Mouse (Mus musculus) thymus, adult 2 months (tissue): ENCODE results near the gene Cenpu. TPM values are rescaled to one million over a fixed set of nuclear protein-coding genes. Genes with fewer than 3 reads are reported as not detected.

Source experiments
- DNase-seq: peaks from one replicate; pipeline ENCODE4 v3.0.0; 2021
- H3K27ac ChIP-seq: fragments of 200-500 bp; 2 replicates; pipeline ENCODE4 v1.5.1; 2012; ENCODE audit warnings: low read length, control low read depth; ENCODE audit not compliant: control insufficient read depth, insufficient read depth
- H3K27me3 ChIP-seq: fragments of 200-500 bp; 2 replicates; pipeline ENCODE4 v1.6.1; 2012; ENCODE audit warnings: mild to moderate bottlenecking, low read length, moderate library complexity, mixed read lengths; ENCODE audit not compliant: control insufficient read depth, insufficient read depth
- H3K36me3 ChIP-seq: fragments of 200-500 bp; 2 replicates; pipeline ENCODE4 v1.6.1; 2012; ENCODE audit warnings: mild to moderate bottlenecking, low read length, moderate library complexity; ENCODE audit not compliant: control insufficient read depth, insufficient read depth
- H3K4me1 ChIP-seq: fragments of 200-500 bp; replicated peaks from 2 replicates; pipeline ENCODE4 v1.6.1; 2012; ENCODE audit warnings: low read length; ENCODE audit not compliant: control insufficient read depth, insufficient read depth
- H3K4me3 ChIP-seq: fragments of 200-500 bp; 2 replicates; pipeline ENCODE4 v1.5.1; 2012; ENCODE audit warnings: mild to moderate bottlenecking, low read length, control low read depth, moderate library complexity; ENCODE audit not compliant: control insufficient read depth, insufficient read depth
- CTCF ChIP-seq: fragments of 200-500 bp; IDR thresholded peaks from 2 replicates; pipeline ENCODE4 v1.5.1; 2012; ENCODE audit warnings: mild to moderate bottlenecking, control low read depth, low read length, moderate library complexity, borderline replicate concordance; ENCODE audit not compliant: control insufficient read depth, poor library complexity, insufficient read depth; ENCODE audit errors: extremely low read depth
- POLR2A ChIP-seq: fragments of 200-500 bp; IDR thresholded peaks from 2 replicates; pipeline ENCODE4 v1.6.1; 2012; ENCODE audit warnings: mild to moderate bottlenecking, low read length, control low read depth, moderate library complexity; ENCODE audit not compliant: control insufficient read depth, poor library complexity, insufficient read depth; ENCODE audit errors: extremely low read depth
- WGBS: fragments of 180-500 bp; shearing (Covaris S2); methylation state at CpG from one replicate; pipeline ENCODE4 v1.1.7; 2018; 5-methylcytosine and 5-hydroxymethylcytosine counted together
- polyA plus RNA-seq: library from polyadenylated mRNA; depleted of rRNA; stranded (reverse); fragments of >200 nt; gene quantifications from 2 replicates; pipeline ENCODE4 v1.2.3, GENCODE M21; 2012; rRNA removed

Cenpu gene
- polyA plus RNA-seq, 1 experiment, result 4.6 TPM

DNA sequence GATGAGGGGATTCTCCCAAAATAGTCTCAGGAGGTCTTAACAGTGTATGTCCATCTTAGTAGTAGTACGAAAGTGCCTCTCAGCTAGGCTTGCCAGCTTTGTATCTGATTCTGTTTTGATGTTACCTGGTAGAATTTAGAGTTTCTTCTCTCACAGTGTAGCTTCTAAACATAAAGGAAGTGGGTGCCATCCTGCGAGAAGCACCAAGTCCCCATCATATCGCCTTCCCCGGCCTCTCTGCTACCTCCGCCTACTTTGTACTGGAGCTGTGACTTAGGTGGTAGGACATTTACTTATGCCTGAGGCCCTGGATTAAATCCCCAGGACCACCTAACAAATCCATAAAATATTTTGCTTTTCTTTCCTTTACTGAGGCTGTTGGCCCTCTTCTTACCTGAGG, 74.8 kb downstream of the Cenpu start:
- no peaks in the 10 kb centered on the region for H3K27me3 ChIP-seq
- peaks cover 8% of the 10 kb centered on the region for H3K36me3 ChIP-seq
- H3K27ac ChIP-seq, result no peak overlapping the region
- H3K4me1 ChIP-seq, result peaks cover 6% of the 10 kb centered on the region
- TF ChIP-seq CTCF, result no peak
- TF ChIP-seq POLR2A, result no peak
- WGBS, result 76% methylated on average over 5 of the region's 5 CpGs
- no peak for DNase-seq
- no peak overlapping the region for H3K4me3 ChIP-seq

DNA sequence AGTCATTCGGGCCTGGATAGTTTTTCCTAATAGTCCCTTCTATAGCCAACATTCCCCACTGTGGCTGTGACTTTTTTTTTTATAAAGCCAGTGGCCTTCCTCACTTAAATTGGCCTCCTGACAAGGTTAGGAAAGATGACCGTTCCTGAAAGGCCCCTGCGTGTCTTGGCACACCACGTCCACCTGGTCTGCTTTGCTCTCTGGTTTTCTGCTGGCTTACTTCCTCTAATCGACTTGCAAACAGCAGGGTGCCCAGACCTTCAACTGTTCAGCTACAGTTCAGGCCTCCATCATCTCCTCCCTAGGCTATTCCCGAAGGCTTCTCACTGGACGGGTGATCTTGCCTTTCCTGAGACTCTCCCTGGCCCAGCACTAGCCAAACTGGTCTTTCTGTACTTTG, 76.1 kb downstream of the Cenpu start:
- 62% methylated on average over 7 of the region's 7 CpGs for WGBS
- Histone ChIP-seq H3K4me3 (no peak overlapping the region), H3K4me1 (peaks cover 6% of the 10 kb centered on the region), H3K27me3 (no peaks in the 10 kb centered on the region), H3K36me3 (peaks cover 13% of the 10 kb centered on the region), H3K27ac (no peak overlapping the region)
- no peak for DNase-seq
- TF ChIP-seq POLR2A (no peak), CTCF (no peak)

DNA sequence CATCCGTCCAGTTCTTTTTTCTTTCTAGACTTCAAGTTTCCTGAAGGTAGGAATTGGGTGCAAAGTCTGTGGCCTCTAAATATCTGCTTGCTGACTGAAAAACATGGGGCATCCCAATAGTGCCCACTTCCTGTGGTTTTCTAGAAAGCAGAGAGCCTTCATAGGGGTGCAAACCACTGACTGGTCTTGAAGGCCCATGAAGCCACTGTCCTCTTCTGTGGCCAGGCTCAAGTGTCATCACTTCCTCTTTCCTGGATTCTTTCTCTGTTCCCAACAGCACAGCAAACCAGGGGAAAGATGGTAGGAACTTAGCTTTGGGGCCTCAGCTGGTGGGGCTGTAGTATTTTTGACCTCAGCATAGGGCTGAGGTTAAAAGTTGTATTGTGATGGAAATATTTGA, 76.8 kb downstream of the Cenpu start:
- no peak for DNase-seq
- 98% methylated on average over 1 of the region's 1 CpGs for WGBS
- no peak overlapping the region for H3K4me3 ChIP-seq
- no peaks in the 10 kb centered on the region for H3K27me3 ChIP-seq
- no peak overlapping the region for H3K27ac ChIP-seq
- H3K4me1 ChIP-seq, result peaks cover 6% of the 10 kb centered on the region
- peaks cover 20% of the 10 kb centered on the region for H3K36me3 ChIP-seq
- TF ChIP-seq CTCF (no peak), POLR2A (no peak)

Other genes with a start within 250 kb of the Cenpu start
- gene Acsl1, start 81.0 kb upstream of the Cenpu start, polyA plus RNA-seq, result 31.2 TPM in 2 replicates
- 3.2 and 4.7 TPM in 2 replicates for gene Primpol, start 65.2 kb downstream of the Cenpu start, polyA plus RNA-seq
- gene Casp3, start 65.3 kb downstream of the Cenpu start, polyA plus RNA-seq, result 13.0 and 14.7 TPM in 2 replicates
- 28.3 and 29.8 TPM in 2 replicates for gene Irf2, start 187.7 kb downstream of the Cenpu start, polyA plus RNA-seq